Mouse (Mus musculus): Measurements from ENCODE around the gene Cks2. TPM values are rescaled to one million over a fixed set of nuclear protein-coding genes. Genes with fewer than 3 reads are reported as not detected.
A peak's percentile ranks its signal among the peaks of the same experiment; 100 is the strongest.
"Not testable (repeated sequence)": the region's sequence is repeated elsewhere in the genome, so short reads cannot be mapped to it uniquely, and the experiment has no call there.

Cks2 gene
- total RNA-seq, 2 experiments from 2014 or later = 170 to 282 TPM

DNA sequence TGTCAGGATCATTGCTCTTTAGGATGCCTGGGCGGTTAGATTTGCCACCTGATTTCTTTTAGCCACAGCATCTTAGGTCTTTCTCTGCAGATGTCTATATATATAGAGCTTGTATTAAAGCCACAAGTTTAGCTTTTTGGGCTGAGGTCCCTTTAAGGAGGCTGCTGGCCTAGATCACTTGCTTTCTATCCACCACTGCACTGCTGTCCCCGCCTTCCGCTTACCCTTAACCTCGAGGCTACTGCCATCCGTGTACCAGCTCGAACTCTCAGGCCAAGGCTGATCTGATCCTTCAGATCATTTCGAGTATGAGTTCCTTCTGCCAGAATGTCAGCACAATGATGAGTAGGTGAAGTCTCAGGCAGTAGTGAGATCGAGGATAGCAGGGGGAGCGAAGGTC is 9.6 kb upstream of the Cks2 start:
- not testable (repeated sequence) for ATAC-seq (ENCODE audit: poor library complexity, severe bottlenecking)

DNA sequence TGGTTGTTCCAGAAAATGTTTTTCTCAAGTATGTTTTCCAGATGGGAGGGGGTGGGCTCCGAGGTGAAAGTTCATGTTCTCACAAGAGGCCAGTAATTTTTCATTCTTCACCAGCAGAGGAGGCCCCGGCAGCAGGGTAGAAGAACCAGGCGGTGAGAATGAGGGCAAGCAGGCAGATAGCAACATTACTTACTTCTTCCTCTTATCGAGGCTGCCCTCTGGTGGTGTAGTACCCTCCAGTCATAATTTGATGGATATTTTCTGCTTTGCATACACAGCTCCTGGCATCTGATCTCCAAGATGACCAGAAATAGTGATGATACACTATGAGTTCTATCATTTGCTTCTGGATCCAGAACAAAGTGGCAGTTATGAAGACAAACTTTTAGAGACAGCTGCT is 6.1 kb upstream of the Cks2 start:
- ATAC-seq (ENCODE audit: poor library complexity, severe bottlenecking) = peak; percentile 69

DNA sequence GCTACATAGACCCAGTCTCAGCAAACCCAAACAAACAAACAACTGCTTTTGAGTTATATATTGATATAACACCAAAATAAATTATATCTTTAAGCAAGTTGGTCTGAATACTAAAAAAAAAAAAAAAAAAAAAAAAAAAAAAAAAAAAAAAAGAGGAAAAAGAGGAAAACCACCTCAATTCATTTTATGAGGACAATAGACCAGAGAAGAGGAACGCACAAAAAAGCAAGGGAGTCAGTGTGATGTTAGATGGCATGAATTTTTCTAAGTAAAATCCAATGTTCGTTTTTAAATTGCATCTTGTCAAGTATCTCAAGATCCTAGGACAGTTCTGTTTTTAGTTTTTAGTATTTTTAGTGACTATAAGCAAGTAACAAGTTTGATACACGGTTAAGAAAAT is 3.6 kb upstream of the Cks2 start:
- no peak for ATAC-seq (ENCODE audit: poor library complexity, severe bottlenecking)

DNA sequence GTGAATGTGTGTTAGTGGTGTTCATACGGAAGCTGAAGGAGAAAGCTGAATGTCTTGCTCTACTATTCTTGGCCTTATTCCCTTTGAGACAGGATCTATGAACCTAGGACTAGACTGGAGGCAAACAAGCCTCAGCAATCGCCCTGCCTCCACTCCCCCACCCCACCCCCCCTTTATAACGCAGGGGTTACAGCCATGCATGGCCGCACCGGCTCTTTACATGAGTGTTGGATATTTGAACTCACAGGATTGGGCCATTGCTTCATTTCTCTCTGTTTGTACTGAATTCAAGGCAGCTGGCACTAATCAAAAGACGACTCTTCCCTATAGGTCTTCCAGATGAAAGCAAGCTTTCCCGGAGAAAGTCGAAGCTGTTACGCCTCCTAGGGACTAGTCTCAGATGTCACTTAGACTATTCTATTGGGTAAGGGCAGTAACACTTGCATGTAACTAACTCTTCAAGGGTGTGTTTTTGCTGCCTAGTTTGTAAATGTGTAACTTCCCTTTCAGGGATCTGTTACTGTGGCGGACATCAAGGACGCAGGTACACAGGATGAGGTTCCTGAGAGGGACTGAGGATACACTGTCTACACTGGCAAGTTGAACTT is 2.8 kb upstream of the Cks2 start:
- no peak for ATAC-seq (ENCODE audit: poor library complexity, severe bottlenecking)

DNA sequence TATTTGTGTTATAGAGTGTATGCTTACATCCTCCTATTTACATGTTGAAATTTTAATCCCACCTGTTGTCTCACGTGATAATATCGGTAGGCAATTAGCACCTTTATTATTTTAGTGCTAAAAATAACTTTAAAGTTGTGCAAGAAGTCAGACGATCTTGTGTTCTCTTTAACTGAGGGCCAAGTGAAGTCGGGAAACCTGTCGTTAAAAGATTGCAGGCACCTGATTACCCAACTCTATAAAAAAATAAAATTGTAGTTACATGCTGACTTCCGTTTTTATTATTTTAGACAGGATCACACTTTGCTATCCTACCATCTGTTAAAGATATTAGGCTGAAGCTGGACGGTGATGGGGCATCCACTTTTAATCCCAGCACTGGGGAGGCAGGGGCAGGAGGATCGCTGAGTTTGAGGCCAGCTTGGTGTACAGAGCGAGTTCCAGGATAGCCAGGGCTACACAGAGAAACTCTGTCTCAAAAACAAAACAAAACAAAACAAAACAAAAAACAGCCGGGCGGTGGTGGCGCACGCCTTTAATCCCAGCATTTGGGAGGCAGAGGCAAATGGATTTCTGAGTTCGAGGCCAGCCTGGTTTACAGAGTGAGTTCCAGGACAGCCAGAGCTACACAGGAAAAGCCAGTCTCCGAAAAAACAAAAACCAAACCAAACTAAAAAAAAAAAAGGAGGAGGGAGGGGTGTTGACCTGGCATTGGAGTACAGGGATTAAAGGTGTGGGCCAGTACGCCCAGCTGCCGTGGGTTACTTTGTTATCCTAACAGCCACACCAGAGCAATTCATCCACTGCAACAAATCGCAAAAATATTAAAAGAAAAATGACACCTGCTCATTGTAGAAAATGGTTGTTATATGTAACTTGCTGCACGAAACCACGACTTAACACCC is 856 bp upstream of the Cks2 start:
- no peak for ATAC-seq (ENCODE audit: poor library complexity, severe bottlenecking)

DNA sequence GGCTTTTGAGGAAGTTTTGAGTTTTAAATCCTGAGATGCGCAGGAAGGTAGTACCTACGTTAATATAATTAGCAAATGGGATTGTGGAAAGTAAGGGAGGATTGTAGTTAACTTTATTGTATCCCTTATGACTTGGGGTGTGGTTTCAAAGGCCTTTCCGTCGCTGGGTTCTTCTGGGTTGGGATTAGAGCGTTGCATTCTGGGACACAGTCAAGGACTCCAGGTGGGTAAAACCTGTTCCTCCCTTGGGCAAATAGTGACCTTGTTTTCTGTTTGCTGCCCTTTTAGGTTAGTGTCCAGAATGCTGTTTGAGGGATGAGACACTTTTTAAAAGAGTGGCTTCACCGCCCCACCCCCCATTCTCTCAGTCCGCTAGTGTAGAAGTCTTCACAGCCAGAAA is 840 bp downstream of the Cks2 start:
- ATAC-seq (ENCODE audit: poor library complexity, severe bottlenecking) = no peak

DNA sequence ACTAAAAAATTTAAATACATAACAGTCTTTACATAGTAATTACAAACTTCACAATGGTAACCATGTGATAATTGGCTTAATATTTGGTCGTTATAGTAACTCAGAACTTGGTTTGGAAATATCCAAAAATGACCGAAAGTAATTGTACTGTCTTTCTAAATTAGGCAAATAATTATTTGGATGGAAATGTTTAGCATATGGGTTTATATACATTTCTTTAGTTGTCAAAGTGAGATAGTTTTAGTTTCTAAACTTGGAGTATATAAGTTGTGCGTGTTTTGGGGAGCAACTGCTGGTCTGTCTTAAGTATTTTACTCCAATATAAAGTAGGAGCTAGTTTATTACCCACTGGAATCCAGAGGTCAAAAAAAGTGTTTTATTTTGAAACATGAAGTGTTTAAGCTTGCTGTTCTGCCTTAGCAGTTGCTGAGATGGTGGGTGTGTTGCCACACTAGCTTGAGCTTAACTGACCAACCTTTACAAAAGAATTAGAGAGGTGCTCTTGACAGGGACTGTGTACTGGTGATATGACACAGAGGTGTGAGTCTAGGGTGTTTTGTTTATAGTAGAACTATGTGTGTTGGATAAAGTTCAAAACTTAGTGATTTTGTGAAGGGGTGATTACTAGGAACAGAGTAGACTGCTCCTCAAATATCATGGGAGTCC is 1.5 kb downstream of the Cks2 start:
- no peak for ATAC-seq (ENCODE audit: poor library complexity, severe bottlenecking)

DNA sequence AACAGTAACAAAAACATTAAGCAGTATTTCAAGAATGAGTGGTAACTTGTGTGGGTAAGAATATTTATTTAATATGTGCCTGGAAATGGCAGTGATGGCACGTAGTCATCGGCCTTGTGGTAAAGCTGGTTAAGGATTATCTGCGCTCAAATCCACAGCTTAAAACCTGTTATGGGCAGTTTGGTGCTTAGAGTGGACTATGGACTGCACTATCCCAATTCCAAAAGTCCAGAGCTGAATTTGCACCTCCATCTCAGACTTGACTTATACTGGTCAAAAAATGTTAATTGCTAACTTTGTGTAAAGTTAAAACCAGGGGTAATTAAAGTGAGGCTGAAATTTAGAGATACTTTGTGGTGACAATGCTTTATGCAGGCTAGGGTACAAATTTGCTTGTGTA is 2.7 kb downstream of the Cks2 start:
- ATAC-seq (ENCODE audit: poor library complexity, severe bottlenecking) = no peak

DNA sequence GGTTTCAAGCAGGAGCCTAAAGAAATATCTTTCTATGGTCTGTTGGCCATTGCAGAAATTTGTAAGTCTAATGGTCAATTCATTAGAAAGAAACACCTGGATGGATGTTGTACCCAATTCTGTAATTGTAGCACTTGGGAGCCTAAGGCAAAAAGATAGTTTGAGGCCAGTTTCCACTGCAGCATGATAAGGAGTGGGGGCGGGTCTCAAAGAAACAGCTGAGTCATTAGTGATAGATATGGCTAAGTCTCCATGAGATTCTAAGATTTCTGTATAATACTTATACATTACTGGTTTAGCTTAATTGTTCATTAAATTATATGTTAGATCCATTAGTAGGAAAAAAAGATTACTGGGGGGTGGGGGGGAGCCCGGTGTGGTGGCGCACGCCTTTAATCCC is 3.2 kb downstream of the Cks2 start:
- ATAC-seq (ENCODE audit: poor library complexity, severe bottlenecking) = no peak

DNA sequence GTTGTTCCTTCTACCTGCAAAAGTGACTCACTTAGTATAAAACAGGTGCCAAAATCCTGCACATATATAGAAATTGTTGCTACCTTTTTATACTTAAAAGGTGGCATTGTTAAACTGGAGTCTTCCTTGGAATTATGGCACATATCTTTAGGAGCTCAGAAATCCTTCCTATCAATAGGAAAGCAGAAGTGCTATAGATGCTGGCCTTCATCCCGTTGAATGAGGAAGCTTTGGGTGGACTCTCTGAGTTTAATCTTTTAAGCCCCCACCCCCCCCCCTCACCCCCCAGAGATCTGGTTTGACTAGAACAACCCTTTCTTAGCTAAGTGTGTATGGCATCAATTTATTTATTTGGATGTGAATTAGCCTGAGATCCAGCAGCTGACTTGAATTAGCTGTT is 4.7 kb downstream of the Cks2 start:
- no peak for ATAC-seq (ENCODE audit: poor library complexity, severe bottlenecking)

DNA sequence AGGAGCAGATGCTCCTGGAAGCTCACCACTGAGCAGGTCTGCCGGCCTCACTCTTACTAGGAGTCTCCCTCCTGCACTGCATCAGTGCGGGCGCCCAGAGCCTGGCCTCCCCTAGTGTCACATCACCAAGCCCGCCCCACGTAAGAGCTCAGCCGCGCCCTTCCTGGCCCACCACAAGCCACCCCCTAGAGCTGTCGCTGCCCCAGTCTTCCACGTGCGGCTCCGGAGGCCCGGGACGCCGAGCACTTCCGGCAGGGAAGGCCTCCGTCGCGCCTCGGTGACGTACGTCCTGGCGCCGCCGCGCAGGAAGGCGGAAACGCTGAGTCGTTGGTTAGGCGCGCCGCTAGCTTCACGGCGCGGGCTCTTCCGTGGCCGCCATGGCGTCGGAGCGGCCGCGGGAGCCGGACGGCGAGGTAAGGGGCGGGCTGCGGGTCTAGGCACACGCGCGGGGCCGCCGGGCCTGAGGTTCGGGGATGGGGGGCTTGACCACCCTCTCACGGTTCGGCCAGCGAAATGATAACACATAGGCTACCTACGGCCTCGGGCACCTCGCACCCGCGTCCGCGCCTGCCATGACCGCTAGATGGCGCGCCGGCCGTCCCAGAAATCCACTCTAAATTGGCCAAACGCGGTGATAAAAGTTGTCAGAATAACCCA is 6.5 kb downstream of the Cks2 start, which contains the start of gene Secisbp2:
TSS of gene Secisbp2 (plus strand) at position 290 of the 657 bp plus-strand sequence.
- peak; percentile 98 for ATAC-seq (ENCODE audit: poor library complexity, severe bottlenecking)

DNA sequence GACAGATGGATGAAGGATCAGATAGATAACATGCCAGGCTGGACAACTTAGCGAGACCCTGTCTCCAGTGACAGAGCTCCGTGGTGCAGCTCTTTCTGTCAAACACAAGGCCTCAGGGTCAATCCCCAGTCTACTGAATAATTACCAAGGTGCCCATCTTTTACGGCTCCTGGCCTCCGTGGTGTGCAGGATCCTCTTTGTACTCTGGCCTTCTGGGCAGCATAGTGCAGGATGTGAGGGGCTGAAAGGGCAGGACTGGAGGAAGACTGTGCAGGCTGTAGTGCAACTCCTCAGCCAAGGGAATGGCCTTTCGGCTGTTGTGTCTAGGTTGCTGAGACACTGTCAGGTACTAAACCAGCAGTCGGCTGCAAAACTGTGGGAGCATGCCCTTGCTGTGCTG is 8.1 kb downstream of the Cks2 start:
- ATAC-seq (ENCODE audit: poor library complexity, severe bottlenecking) = no peak

DNA sequence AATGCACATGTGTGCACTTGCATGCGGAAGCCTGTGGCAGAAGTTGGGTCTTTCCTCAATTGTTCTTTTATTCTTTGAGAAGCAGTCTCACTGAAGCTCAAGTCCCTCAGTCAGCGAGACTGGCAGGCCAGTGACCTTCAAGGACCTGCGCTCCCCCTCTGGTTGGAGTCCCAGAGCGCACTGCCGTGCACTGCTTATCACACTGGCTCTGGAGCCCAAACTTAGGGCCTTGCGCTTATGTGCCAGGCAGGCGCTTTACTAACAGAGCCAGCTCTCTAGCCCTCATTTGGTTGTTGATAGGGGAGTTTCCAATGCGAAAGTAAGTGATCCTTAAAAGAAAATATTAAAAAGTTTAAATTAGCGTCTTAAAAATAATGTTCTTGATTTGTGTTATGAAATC is 8.9 kb downstream of the Cks2 start:
- ATAC-seq (ENCODE audit: poor library complexity, severe bottlenecking) = no peak

DNA sequence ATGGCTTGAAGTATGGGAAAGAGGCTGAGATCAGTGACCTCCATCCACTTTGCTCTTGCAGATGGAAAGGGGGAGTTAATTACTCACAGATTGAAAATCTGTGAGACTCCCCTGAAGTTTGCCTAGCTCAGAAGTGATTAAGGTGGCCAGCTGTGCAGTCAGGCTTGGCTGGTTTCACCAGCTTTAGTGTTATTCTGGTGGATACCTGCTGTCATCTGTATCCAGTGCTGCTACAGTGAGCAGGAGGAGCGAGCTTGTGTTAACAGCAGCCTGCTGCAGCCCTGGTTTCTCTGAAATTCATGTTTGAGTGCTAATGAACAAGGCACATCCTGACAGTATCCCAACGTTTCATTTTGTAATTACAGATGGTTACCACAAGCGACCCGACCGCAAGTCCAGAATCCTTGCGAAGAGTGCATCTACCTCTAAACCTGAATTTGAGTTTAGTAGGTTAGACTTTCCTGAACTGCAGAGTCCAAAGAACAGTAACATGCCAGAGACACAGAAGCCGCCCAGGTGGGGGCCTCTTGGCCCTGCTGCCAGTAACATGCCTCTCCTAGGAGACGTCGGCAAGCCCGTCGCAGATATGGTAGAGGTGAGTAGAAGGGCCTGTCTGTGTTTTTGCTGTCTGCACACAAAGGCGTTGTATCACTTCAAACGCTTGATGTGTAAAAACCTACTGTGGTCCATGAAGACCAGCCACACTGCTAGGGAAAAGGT is 11.6 kb downstream of the Cks2 start:
- no peak for ATAC-seq (ENCODE audit: poor library complexity, severe bottlenecking)

DNA sequence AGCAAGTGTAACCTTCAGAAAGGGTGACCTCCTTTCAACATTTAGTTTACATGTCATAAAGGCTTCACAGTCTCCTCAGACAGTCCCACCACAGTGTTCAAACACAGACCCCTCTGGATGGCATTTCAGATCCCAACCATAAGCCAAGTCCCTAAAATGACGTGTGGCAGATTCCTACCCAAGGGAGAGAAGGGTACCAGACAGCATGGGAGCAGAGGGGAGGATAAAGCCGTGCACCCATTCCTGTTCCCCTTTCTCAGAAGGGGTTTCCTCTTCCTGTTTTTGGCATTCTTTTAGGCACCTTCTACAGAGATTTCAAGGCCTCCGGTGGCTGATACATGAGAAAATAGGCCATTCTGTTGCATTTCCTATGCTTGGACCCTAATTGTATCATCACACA is 13.1 kb downstream of the Cks2 start:
- ATAC-seq (ENCODE audit: poor library complexity, severe bottlenecking) = no peak

DNA sequence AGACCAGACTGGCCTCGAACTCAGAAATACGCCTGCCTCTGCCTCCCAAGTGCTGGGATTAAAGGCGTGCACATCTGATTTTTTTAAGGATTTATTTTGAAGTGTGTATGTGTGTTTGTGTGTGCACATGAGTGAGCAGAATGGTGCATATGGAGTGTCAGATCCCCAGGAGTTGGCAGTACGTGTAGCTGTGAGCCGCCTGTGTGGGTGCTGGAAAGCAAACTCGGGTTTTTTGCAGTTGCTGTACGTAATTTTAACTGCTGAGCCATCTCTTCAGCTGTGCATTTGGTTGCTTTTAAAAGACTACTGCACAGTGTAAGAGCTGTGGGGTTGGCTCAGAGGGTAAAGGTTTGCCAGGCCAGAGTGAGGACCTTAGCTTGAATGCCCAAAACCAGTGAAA is 14.5 kb downstream of the Cks2 start:
- ATAC-seq (ENCODE audit: poor library complexity, severe bottlenecking) = no peak

DNA sequence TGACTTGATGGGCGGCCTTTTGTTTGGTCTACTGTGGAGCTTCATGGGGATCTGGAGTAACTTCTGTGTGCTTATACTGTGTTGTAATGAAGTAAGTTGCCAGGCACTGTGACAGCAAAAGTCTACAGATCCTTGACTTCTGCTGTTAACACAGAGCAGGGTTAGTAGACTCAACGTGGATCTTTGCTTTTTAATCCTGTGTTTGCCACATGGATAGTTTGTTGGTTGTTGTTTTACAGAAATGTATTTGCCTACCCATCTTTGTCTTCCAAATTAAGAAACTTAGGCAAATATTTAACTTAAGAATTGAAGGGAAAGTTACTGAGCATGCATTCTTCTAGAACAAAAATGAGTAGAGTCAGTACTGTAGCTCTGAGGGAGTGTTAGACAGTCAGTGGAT is 18.5 kb downstream of the Cks2 start:
- no peak for ATAC-seq (ENCODE audit: poor library complexity, severe bottlenecking)

DNA sequence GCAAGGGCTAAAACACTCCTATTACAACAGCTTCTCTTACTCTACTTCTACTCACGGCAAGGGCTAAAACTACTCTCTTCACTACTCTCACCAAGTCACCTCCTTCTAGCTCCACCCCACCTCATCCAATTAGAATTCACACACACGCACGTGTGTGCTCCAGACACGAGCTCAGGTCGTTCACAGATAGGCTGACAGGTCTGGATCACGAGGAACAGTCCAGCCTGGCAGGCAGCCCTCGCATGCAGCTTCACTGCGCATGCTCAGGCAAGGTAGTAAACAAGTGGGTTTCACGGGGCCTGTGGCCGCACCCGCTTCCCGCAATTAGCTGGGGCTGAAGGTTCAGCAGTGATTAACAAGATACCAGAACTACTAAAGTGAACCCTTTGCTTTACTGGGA is 23.2 kb downstream of the Cks2 start:
- ATAC-seq (ENCODE audit: poor library complexity, severe bottlenecking) = not testable (repeated sequence)

DNA sequence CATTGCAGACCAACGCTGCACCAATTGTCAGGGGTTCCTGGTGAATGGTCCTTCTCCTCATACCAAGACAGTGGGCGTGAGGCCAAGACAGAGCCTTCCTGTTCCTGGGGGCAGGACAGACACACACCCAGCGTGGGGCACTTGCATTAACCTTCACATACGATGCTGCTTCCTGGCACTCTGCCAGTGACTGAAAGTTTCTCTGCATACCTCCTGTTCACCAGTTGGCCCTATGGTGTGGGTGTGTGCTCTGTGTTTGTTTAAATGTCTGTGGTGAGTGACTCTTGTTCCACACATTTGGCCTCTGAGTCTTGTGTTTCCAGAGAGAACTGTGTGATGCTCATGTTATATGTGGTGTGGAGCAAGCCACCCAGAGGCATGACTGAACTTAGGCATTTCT is 31.6 kb downstream of the Cks2 start:
- ATAC-seq (ENCODE audit: poor library complexity, severe bottlenecking) = no peak

DNA sequence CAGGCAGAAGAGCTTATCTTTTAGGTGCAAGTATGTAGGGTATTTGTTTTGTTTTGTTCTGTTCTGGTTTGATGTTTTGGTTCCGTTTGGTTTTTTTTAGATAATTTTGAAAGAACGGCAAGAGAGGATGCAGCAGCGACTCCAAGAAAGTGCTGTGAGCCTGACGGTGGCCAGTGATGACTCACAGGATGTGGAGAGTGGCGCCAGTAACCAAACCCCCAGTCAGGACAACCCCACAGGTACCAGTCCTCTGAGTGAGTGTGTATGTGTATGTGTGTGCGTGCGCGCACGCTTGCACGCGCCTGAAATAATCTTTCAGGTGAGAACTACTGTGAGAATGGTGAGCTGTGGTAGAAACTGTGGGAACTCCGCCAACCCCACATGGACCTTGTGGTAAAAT is 32.0 kb downstream of the Cks2 start:
- ATAC-seq (ENCODE audit: poor library complexity, severe bottlenecking) = no peak
